In the genomic region with DNA sequence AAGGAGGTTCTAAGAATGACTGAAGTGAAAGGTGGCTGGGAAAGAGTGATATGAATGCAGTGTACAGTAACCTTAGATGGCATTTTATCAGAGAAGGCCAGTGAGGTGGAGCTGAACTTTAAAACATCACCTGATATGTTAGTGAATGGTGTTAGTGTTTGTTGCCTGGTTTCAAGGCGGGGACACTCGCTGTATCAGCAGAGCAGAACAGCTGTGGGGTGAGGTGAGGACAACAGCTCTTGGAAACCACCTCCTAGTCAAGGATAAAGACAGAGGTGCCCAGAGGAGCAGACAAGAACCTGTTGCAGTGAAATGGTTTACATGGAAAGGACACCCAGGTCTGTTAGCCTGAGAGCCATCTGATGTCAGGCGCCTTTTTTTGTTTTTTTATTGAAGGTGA, we compare ENCODE assay signal across 14 mouse cellular contexts. TPM values are rescaled to one million over a fixed set of nuclear protein-coding genes. Genes with fewer than 3 reads are reported as not detected.
DNase-seq lines count a peak whose midpoint lies in the region; ATAC-seq and TF ChIP-seq lines count a peak whose summit lies in the region.
"Had no signal": no experiment of that assay in that cellular context is flagged by ENCODE, and none has a peak within 500 bp of the region (broad histone marks: within the 10 kb centered on the region; RNA-seq: fewer than 3 reads in every experiment).

No protein-coding gene starts in this region.

- H3K27ac ChIP-seq in MEL (ENCODE audit: control insufficient read depth, low read depth, low read length) = no peak overlapping the region
- H3K27ac ChIP-seq in intestine, embryonic 15.5 days = no peak overlapping the region
- H3K27ac ChIP-seq: limb, embryonic 10.5 days; neural tube, embryonic 13.5 days had no signal

- 80% methylated on average over 3 of the region's 3 CpGs for WGBS in intestine, embryonic 15.5 days

- intact Hi-C loops in gastrocnemius, postnatal 14 days (cut with DNase I; ENCODE audit: low total_unique reads) = no loop called here
- intact Hi-C loops in gastrocnemius, postnatal 36 days (cut with DNase I) = no loop called here

- H3K9me3 ChIP-seq in MEL (replicated peaks; ENCODE audit: insufficient read depth, low read length) = no peaks in the 10 kb centered on the region
- no peaks in the 10 kb centered on the region for H3K9me3 ChIP-seq in intestine, embryonic 15.5 days
- H3K9me3 ChIP-seq: G1E; limb, embryonic 10.5 days; neural tube, embryonic 13.5 days had no signal

- no peaks in the 10 kb centered on the region for H3K79me2 ChIP-seq in MEL (ENCODE audit: control insufficient read depth, insufficient read depth, low read length, poor library complexity)

- TF ChIP-seq EP300 in MEL (IDR thresholded peaks at IDR 0.05; ENCODE audit: low read depth in 1 of 2, low read length in 2 of 2) = 0 out of 4 replicates have a peak, but pooled peaks of 1 of the 2 experiments have one; percentile 22

- no peak for TF ChIP-seq CTCF in MEL (IDR thresholded peaks at IDR 0.05 in 2 of 3, conservative IDR thresholded peaks at IDR 0.05 in 1 of 3; ENCODE audit: control insufficient read depth in 1 of 3, insufficient read depth in 1 of 3, low read depth in 2 of 3, low read length in 3 of 3, poor library complexity in 1 of 3, severe bottlenecking in 1 of 3)

- no peak overlapping the region for H3K4me2 ChIP-seq in intestine, embryonic 15.5 days (replicated peaks)
- H3K4me2 ChIP-seq: lung, embryonic 14.5 days; neural tube, embryonic 13.5 days had no signal

- no peak for TF ChIP-seq POLR2A in MEL (IDR thresholded peaks at IDR 0.05; ENCODE audit: control insufficient read depth in 1 of 2, insufficient read depth in 1 of 2, low read depth in 1 of 2, low read length in 2 of 2, poor library complexity in 1 of 2)

- H3K9ac ChIP-seq in MEL (ENCODE audit: control insufficient read depth, low read depth, low read length, poor library complexity, severe bottlenecking) = no peak overlapping the region
- H3K9ac ChIP-seq in intestine, embryonic 15.5 days = no peak overlapping the region
- H3K9ac ChIP-seq: lung, embryonic 14.5 days; neural tube, embryonic 13.5 days had no signal

- no peaks in the 10 kb centered on the region for H3K4me1 ChIP-seq in MEL (ENCODE audit: control insufficient read depth in 1 of 2, insufficient read depth in 2 of 2, low read length in 2 of 2)
- H3K4me1 ChIP-seq in intestine, embryonic 15.5 days (replicated peaks) = no peaks in the 10 kb centered on the region
- H3K4me1 ChIP-seq: limb, embryonic 10.5 days; neural tube, embryonic 13.5 days had no signal

- H3K36me3 ChIP-seq in MEL (ENCODE audit: control insufficient read depth in 1 of 2, insufficient read depth in 2 of 2, low read length in 2 of 2) = no peaks in the 10 kb centered on the region
- no peaks in the 10 kb centered on the region for H3K36me3 ChIP-seq in intestine, embryonic 15.5 days
- H3K36me3 ChIP-seq: G1E; limb, embryonic 10.5 days; neural tube, embryonic 13.5 days had no signal

- peak; percentile 61 for ATAC-seq in intestine, embryonic 15.5 days

- TF ChIP-seq RAD21 in MEL (IDR thresholded peaks at IDR 0.05; ENCODE audit: low read depth, low read length) = no peak

- H3K27me3 ChIP-seq in MEL (ENCODE audit: control insufficient read depth in 1 of 2, insufficient read depth in 2 of 2, low read length in 2 of 2) = no peaks in the 10 kb centered on the region
- no peaks in the 10 kb centered on the region for H3K27me3 ChIP-seq in intestine, embryonic 15.5 days (replicated peaks)
- H3K27me3 ChIP-seq: neural tube, embryonic 13.5 days had no signal

- DNase-seq in MEL (ENCODE audit: low read depth, low spot score) = no peak
- peak; percentile 16 for DNase-seq in heart, adult 8-10 months (ENCODE audit: low spot score)
- DNase-seq in kidney, postnatal 25 days = peak; percentile 59 to 87
- DNase-seq in layer of hippocampus, adult 8-10 months (ENCODE audit: low spot score in 2 of 2) = no peak
- no peak for DNase-seq in gastrocnemius, postnatal 14 days
- no peak for DNase-seq in gastrocnemius, postnatal 36 days
- DNase-seq: adrenal gland, postnatal 36 days; cerebellum, postnatal 14 days; layer of hippocampus, postnatal 36 days; lung, embryonic 14.5 days had no signal

- H3K4me3 ChIP-seq in MEL (ENCODE audit: control insufficient read depth in 1 of 2, insufficient read depth in 1 of 2, low read depth in 2 of 2, low read length in 2 of 2) = no peak overlapping the region
- H3K4me3 ChIP-seq in intestine, embryonic 15.5 days (replicated peaks) = no peak overlapping the region
- H3K4me3 ChIP-seq: limb, embryonic 10.5 days; neural tube, embryonic 13.5 days had no signal

TF ChIP-seq in MEL, 35 proteins besides CTCF, POLR2A, EP300 and RAD21:
- TF ChIP-seq UBTF (IDR thresholded peaks at IDR 0.05; ENCODE audit: borderline replicate concordance, insufficient read depth, low read depth, low read length) (no peak), TCF12 (IDR thresholded peaks at IDR 0.05; ENCODE audit: low read depth, low read length) (0 out of 2 replicates have a peak, but pooled peaks have one; percentile 23), ETS1 (IDR thresholded peaks at IDR 0.05; ENCODE audit: low read depth, low read length) (peak; percentile 49; the same call in 1 of the 2 replicates)

RNA-seq across cellular contexts. Expression of a gene that starts 59.7 kb away (rescaled TPM):
- 19.7 and 24.1 TPM in 2 replicates for total RNA-seq in MEL (2012; rRNA removed)
- polyA plus RNA-seq in MEL (2012; ENCODE audit: insufficient read depth in 1 of 2, insufficient read length in 2 of 2, low read depth in 1 of 2, low replicate concordance in 2 of 2, missing spikeins in 1 of 2) = 10 to 100 TPM; 19.2 to 55.9 TPM
- total RNA-seq in heart, adult 8-10 months (2022) = under 1 TPM in 3 of 4 experiments, not detected in 1; 0.19 to 0.59 (median 0.49) TPM
- 58.7 and 69.6 TPM in 2 replicates for polyA plus RNA-seq in intestine, embryonic 15.5 days (2015; fragmentation: Nextera tagmentation; extraction: Ambion mirVana)
- under 1 TPM; 0.63 to 0.89 (median 0.76) TPM for total RNA-seq in layer of hippocampus, adult 8-10 months (2022)
- total RNA-seq in gastrocnemius, postnatal 14 days (2021) = 1 to 10 TPM; 1.8 to 2.3 TPM
- total RNA-seq in gastrocnemius, postnatal 36 days (2021) = under 1 TPM; 0.32 to 0.59 TPM

Comparison
In these comparisons a context has a peak if more than half of its experiments do, and no peak if none do; other contexts are left out.
1. DNase-seq: peak in heart, adult 8-10 months (single experiment) and kidney, postnatal 25 days (2 of 2); none in MEL (single experiment), layer of hippocampus, adult 8-10 months (0 of 2), gastrocnemius, postnatal 14 days (single experiment) and gastrocnemius, postnatal 36 days (0 of 2).